Mouse (Mus musculus) adrenal gland, adult 8-10 months (tissue): ENCODE measurements around the gene Mfap4. TPM values are rescaled to one million over a fixed set of nuclear protein-coding genes. Genes with fewer than 3 reads are reported as not detected.
A peak's percentile ranks its signal among the peaks of the same experiment; 100 is the strongest.

Experiments
- DNase-seq: peaks from one replicate; pipeline ENCODE4 v3.0.0; 2022
- total RNA-seq, 4 experiments: library from RNA; stranded (reverse); gene quantifications; 2 replicates each; pipeline ENCODE4 v1.2.4; 2022

The Mfap4 gene
- 1 to 10 TPM; 3.4 to 5.8 (median 4.9) TPM for total RNA-seq

- DNase-seq = no peak
These were observed at the start of gene Mfap4 for GRCm38 (mm10) chr11:61484613-61485540. Mfap4 (plus strand) TSS chr11:61485431.

- no peak for DNase-seq
These were observed 48.9 kb upstream of the Mfap4 start for GRCm38 (mm10) chr11:61436298-61436697.

GRCm38 (mm10) chr11:61439170-61439569 is 46.1 kb upstream of the Mfap4 start:
- DNase-seq = no peak

GRCm38 (mm10) chr11:61440416-61440815 is 44.8 kb upstream of the Mfap4 start:
- peak; percentile 26 for DNase-seq

GRCm38 (mm10) chr11:61441670-61442069 is 43.6 kb upstream of the Mfap4 start:
- DNase-seq = no peak

GRCm38 (mm10) chr11:61443807-61444206 is 41.4 kb upstream of the Mfap4 start:
- no peak for DNase-seq

- DNase-seq = no peak
These were observed 37.9 kb upstream of the Mfap4 start for GRCm38 (mm10) chr11:61447296-61447695.

GRCm38 (mm10) chr11:61448041-61448440 is 37.2 kb upstream of the Mfap4 start:
- DNase-seq = no peak

GRCm38 (mm10) chr11:61448599-61449225 is 36.5 kb upstream of the Mfap4 start:
- no peak for DNase-seq

GRCm38 (mm10) chr11:61449499-61450292 is 35.5 kb upstream of the Mfap4 start:
- no peak for DNase-seq

GRCm38 (mm10) chr11:61464071-61464470 is 21.2 kb upstream of the Mfap4 start:
- no peak for DNase-seq

GRCm38 (mm10) chr11:61465422-61465821 is 19.8 kb upstream of the Mfap4 start:
- DNase-seq = no peak

- no peak for DNase-seq
These were observed 16.7 kb upstream of the Mfap4 start for GRCm38 (mm10) chr11:61468534-61468933.

GRCm38 (mm10) chr11:61469317-61469917 is 15.8 kb upstream of the Mfap4 start:
- DNase-seq = no peak

GRCm38 (mm10) chr11:61470880-61471279 is 14.4 kb upstream of the Mfap4 start:
- DNase-seq = no peak

GRCm38 (mm10) chr11:61473630-61474029 is 11.6 kb upstream of the Mfap4 start:
- no peak for DNase-seq

GRCm38 (mm10) chr11:61476786-61477382 is 8.3 kb upstream of the Mfap4 start:
- no peak for DNase-seq

GRCm38 (mm10) chr11:61477566-61478508 is 7.4 kb upstream of the Mfap4 start:
- no peak for DNase-seq

- no peak for DNase-seq
These were observed 6.4 kb upstream of the Mfap4 start for GRCm38 (mm10) chr11:61478788-61479187.

- no peak for DNase-seq
These were observed 3.8 kb upstream of the Mfap4 start for GRCm38 (mm10) chr11:61481239-61482090.
